Mouse (Mus musculus): ENCODE data around the gene Suclg1.

Suclg1 gene

DNA sequence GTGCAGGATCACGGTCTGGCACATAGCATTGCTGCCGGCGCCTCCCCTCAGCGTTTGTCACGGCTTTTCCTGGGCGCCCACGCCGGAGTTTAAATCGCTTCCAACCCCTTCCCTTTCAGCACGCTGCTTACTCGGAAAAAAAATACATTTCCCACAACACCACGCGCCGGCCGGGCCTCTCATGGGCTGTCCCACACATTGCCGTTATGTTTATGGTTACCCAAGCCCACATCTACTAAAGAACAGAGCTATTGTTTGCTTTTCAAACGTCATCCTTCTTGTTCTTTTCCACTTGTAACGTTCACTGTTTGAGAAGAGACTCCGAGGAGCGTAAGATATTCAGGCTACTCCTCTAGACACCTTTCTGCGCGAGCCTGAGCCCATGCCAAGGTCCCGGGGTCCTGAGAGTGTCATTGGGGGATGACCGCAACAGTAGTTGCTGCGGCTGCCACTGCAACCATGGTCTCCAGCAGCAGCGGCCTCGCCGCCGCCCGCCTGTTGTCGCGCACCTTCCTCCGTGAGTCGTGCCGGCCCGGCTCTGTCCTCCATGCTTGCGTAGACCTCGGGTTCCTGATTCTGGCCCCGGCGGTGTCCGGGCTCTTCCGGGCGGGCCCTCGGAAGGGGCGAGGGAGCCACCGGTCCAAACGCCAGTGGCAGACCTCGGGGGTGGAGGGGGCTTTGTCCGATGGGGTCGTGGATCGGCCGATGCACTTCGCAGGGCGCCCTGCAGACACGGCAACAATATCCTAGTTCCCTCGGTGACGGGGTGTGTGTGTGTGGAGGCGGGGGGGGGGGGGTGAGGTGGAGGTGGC is at the start of gene Suclg1:
Suclg1 (plus strand) TSS at position 146 of the 812 bp plus-strand sequence.
- in situ Hi-C loops (cut with MboI, MseI), result loop anchor here in 1 of 2 experiments (10.0 kb wide), 1 partner anchor 294 kb away; the partner anchor contains the start of gene Tmsb10

DNA sequence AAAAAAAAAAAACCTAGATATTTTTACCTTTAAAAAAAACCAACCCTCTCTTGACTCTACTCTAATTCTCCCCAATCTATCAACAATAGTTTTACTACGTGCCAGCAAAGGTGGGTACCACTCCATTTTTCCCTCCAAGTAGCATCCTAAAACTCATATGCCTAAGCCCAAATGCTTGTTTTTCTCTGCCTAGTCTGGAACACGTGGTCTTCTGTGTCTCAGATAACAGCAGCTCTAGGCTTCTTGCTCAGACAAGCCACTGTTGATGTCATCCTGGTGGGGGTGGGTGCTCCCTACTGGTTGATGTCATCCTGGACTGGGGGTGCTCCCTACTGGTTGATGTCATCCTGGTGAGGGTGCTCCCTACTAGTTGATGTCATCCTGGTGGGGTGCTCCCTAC is 44.5 kb upstream of the Suclg1 start:
- in situ Hi-C loops (cut with MboI, MseI), result no loop called here

DNA sequence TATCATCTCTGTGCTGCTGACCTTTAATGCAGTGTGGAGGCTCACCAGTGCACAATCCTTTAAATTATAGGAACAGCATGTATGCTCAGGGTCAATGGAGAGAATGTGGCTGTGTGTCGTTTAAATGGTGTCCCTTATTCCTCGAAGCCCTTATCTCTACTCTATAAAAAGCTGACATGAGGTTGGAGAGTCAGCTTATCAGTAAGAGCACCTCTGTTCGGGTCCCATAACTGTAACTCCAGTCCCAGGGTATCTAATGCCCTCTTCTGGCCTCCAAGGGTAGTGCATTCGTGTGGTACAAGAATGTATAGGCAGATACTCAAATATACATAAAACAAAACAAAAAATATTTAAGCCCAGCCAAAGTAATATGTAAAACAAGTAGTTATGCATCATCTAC is 43.2 kb upstream of the Suclg1 start:
- in situ Hi-C loops (cut with MboI, MseI), result no loop called here

DNA sequence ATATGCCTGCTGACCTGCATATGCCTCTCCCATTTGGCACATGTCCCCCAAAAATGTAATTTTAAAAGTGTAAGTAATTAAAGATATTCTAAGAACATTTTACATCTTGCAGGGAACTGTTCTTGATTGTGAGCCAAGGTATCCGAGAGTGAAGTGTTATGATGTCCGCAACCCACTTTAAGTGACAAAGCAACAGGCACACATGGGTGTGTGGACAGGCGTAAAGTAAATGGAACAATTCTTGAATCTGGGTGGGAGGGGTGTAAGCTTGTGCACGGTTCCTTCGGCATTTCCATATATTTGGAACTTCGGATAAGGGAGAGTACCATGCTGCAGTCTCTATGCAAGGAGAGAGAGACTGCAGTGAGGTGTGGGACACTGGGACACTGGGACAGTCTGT is 38.6 kb upstream of the Suclg1 start:
- in situ Hi-C loops (cut with MboI, MseI), result no loop called here

DNA sequence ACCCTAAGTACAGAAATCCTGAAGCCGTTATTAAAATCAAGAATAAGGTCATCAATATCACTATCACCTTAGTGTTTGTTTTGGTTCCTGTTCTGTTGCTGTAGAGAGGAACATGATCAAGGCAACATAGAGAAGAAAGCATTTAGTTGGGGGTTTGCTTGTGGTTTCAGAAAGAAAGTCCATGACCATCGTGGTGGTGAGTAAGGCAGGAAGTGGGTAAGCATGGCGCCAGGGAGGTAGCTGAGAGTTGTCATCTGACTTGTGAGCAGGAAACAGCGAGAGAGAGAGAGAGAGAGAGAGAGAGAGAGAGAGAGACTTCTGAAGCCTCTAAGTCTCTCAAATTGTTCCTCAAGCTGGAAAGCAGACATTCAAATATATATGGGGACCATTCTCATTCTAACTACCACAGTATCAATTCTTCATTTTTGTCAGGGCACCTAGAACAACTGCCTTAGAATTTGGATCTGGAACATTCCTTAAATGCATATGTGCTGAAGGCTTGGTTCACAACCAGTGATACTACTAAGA is 37.7 kb upstream of the Suclg1 start:
- in situ Hi-C loops (cut with MboI, MseI), result no loop called here

DNA sequence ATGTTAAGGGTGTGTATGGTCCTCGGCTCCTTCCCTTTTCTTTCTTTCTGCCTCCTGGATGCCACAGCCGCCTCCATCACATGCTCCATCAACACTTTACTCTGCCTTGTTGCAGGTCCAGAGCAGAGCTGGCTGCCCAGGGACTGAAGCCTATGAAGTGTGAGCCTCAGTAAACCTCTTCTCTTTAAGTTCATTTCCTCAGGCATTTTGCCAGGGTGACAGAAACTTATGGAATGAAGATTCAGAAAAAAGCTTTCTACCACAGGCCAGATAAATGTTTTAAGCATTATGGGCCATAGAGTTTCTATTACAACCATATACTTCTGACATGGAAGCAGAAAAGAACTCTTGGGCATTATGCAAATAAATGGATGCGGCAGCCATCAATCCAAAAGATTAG is 37.1 kb upstream of the Suclg1 start:
- in situ Hi-C loops (cut with MboI, MseI), result no loop called here

DNA sequence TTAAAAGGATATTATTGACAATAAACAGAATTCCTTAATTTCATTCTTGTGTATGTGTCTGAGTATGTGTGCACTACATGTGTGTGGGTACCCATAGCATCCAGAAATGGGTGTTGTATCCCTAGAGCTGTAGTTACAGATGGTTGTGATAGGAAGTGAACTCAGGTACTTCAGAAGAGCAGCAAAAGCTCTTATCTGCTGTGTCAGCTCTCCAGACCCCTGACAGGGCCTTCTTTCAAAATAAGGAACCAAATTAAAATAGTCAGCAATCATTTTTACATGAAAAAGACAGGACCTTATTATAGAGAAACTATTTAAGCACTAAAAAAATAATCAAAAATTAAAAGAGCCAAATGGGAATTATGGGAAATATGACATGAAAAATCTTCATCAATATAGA is 36.6 kb upstream of the Suclg1 start:
- in situ Hi-C loops (cut with MboI, MseI), result no loop called here

DNA sequence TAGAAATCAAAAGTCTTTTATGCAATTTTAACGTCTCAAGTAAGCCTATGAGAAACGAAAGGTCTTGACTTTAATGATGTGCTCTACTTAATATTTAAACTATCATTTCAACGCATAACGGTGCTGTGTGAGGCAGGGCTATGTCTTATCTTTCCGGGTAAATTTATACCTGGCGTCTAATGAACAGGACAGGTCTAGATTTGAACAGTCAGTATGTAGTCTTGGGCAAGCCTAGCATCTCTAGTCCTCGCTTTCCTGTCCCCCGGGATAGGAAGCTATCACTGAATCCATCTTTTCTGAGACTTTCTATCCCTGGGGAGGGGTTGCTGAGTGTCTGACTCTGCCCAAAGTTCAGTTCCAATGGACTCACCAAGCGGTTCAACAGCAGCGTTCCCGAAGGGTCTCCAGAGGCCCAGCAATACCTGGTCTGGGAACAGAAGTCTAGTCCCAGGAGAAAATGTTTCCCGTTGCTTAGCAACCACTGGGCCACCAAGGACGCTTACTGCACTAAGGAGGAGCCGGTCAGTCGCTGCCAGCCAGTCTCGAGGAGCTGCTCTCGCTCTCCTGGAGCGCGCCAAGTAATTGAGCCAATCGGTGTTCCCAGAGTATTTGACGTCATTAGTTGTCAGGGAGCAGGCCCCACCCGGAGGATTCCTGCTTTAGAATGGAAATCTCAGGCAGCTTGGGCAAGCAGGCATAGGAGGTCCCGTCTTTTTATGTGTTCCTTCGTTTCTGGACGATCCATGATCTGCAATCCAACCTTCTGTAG is 26.8 kb upstream of the Suclg1 start, which contains the start of gene Dnah6:
Dnah6 (minus strand) TSS at position 463 of the 769 bp plus-strand sequence.
- in situ Hi-C loops (cut with MboI, MseI), result loop anchor here in 1 of 2 experiments (10.0 kb wide), 1 partner anchor 167 kb away; no protein-coding TSS in a partner anchor

DNA sequence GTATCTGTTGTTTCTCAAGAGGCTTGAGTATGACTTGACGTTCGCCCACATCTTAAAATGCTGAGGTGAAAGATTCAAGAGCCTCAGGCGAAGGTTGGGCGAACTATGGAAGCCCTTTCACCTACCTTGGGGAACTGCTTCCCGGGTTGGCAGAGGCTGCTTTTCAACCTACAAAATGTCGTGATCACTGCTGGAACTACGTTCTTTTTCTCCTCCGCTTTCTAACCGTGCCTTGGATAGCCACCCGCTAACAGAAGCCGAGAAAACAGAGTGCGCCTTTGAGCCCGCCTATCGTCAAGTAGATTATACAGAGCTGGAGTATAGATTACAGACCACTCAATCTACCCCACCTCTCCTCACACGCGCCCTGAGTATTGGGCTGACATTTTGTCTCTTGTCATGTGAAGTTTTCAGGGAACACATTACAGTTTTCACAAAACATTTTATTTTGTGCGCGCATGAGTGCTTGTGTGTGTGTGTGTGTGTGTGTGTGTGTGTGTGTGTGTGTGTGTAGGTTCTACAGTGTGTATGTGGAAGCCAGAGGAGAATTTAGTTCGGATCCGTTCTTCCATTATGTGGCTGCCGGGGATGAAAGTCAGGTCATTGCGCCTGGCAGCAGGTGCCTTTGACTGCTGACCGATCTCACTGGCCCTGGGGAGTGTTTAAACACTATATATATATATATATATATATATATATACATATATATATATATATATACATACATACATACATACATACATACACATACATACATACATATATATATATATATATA is 26.0 kb upstream of the Suclg1 start:
- in situ Hi-C loops (cut with MboI, MseI), result loop anchor here in 1 of 2 experiments (10.0 kb wide), 1 partner anchor 167 kb away; no protein-coding TSS in a partner anchor

DNA sequence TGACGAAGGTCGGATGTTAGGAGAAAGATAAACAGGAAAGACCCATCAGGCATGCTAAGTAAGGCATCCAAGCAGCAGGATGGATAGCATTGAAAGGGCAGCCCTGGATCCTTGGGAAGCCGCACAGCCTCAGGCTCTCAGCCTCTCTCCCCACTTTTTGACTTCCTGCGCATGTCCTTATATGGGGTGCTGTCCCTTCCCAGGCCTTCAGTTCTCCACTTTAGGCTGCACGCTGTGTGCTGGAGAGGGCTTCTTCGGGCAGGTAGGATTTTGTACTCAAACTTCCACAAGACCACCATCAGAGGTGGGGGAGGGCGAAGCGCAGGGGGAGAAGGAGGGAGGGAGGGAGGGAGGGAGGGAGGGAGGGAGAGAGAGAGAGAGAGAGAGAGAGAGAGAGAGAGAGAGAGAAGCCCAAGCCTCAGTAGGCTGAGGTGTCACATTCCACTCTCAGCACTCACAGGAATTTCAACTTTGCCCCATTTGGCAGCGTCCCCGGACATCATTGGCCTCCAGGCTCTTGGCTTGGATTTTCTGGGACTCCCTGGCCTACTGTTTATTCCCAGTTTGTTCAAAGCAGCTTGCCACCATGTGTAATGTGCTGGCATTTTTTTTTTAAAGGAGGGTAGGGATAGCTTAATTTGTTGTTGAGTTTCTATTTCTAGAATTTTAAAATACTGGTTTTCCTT is 25.2 kb upstream of the Suclg1 start:
- in situ Hi-C loops (cut with MboI, MseI), result loop anchor here in 1 of 2 experiments (10.0 kb wide), 1 partner anchor 168 kb away; no protein-coding TSS in a partner anchor

DNA sequence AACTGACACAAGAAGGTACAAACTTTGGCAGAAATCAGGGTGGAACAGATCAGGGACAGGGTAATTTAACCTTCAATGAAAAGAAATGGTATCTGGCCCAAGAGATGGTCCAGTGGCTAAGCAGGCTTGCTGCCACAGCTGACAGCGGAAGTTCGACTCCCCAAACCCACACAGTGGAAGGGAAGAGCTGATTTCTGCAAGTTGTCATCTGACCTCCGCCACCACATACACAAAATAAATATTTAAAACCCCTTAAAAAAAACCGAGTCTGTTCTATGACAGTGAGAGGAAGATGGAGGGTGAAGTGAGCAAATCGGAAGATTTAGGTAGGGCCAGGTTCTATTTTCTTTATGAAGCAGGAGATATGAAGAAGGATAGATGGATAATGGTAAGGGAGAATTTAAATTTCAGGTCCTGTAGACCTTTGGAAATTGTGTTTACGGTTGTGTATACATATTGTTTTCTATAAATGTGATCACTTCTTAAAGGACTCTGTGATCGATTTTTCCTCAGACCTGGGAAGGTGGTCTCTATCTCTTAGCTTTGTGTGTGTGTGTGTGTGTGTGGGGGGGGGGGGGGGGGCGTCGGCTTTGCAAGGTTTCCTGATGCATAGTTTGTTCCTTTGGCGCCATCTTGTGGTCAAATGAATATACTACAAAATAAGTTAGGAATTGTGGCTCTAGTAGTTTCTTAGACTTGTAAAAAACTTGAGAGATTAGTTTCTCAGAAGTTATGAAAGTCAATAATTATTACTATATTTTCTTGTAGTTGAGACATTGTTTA is 20.6 kb upstream of the Suclg1 start:
- in situ Hi-C loops (cut with MboI, MseI), result loop anchor here in 1 of 2 experiments (10.0 kb wide), 1 partner anchor 173 kb away; no protein-coding TSS in a partner anchor

DNA sequence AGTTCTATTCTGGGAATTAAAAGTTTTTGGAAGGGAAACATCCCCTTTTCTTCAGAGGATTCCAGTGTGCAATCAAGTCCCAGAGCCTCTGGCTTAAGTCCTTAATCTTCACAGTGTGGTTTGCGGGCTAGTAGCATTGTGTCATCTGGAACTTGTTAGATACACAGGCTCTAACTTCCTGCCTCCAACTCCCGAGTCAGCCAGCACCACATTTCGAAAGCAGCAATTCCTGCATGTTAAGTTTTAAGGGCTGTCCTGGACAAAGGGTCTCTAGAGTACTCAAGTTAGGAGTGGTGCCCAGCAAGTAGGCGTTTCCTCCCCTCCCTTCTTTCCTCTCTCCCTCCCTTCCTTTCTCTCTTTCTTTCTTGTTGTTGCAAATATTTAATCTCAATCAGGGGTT is 19.8 kb upstream of the Suclg1 start:
- in situ Hi-C loops (cut with MboI, MseI), result loop anchor here in 1 of 2 experiments (10.0 kb wide), 1 partner anchor 174 kb away; no protein-coding TSS in a partner anchor

DNA sequence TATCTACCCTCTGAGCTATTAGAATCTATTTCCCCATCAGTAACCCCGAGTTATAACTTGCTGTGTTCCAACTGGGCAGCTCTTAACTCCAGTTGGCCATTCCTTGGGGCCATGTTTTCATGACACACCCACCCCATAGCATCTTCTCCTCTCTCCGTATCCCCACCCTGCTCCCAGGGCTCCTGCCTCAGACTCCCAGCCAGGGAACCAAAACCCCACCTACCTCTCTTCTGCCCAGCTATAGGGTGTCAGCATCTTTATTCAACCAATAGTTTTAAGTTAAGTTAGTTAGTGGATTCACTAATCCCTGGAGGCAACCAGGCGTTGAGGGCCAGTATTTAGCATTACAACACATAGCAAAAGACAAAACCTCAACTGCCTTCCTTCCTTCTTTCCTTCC is 19.3 kb upstream of the Suclg1 start:
- in situ Hi-C loops (cut with MboI, MseI), result loop anchor here in 1 of 2 experiments (10.0 kb wide), 1 partner anchor 174 kb away; no protein-coding TSS in a partner anchor

DNA sequence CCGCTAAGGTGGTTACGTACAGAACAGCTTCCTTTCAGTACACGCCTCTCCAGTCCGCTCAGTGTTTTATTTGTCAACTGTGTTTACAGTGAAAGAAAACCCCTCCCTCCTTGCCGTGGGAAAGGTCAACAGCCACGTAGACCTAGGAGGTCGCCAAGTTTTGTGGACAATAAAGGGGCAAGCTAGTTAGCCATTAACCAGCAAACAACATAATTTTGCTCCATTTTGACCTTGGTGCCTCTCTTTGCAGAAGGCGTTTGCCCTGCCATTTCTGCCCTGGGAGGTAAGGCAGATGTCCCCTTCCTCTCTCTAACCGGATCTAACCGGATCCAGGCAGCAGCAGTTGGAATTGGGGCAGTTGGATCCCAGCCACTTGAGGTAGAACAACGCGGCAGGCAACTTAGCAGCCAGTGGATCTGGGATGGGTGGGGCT is 16.0 kb upstream of the Suclg1 start:
- in situ Hi-C loops (cut with MboI, MseI), result loop anchor here in 1 of 2 experiments (10.0 kb wide), 1 partner anchor 1957 kb away; the partner anchor contains the start of gene Krcc1

DNA sequence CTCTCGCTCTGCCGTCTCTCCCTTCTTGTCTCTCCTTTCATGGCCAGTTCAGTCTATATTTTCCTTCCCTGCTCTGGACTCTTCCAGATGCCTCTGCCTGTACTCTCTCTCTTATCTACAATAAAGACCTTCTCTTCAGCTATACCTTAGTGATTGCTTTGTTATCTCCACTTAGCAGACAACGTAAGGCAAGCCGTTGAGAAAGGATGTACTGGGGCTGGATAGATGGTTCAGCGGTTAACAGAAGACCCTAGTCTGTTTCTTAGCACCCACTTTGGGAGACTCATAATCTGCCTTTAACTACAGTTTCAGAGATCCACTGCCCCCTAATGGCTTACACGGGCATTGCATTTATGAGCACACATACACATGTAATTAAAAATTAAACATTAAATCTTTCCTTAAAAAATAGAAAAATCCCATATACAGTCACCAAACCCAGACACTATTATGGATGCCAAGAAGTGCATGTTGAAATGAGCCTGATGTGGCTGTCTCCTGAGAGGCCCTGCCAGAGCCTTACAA is 14.9 kb upstream of the Suclg1 start:
- in situ Hi-C loops (cut with MboI, MseI), result loop anchor here in 1 of 2 experiments (10.0 kb wide), 1 partner anchor 1958 kb away; the partner anchor contains the start of gene Krcc1

DNA sequence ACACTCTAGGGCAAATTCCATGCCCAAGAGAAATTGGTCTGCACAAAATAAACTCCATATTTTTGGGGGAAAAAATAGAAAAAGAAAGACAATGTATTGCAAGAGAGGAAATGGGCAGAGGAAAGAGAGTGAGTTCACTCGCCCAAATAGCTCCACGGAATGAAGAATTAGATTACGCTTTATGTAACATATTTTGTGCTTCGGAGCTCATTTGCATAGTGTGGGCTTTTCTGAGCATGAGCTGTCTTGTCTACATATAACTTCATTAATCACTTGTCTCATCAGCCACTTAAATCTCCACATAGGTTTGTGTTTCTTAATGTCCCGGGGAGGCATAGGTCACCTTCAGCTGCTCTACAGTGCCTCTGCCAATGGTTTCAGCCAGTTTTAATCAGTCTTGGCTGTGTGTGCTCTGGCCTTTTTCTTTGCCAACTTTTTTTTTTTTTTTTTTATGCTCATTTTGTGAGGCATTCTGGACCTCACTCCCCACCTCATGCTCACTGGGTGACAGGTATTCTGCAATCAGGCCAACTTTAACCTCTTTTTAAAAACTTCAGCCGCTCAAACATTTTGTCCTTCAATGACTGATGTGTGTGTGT is 13.8 kb upstream of the Suclg1 start:
- in situ Hi-C loops (cut with MboI, MseI), result loop anchor here in 1 of 2 experiments (10.0 kb wide), 1 partner anchor 1960 kb away; the partner anchor contains the start of gene Krcc1

DNA sequence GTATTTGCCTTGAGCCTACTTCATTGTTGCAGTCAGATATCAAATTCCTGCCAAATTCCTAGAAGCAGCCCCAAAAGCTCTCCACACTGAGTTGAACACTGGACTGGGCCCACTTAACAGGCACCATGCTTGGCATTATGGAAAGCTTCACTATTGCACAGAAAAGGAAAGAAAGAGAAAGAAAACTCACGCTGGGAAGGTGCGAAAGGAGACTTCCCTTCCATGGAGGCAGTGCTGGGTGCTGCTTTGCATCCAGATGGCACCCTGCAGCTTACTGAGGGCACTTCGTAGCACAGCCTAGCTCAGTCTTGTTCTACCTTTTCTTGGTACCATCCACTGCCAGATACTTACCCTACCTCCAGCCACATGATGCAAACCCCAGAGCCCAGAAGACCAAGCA is 12.5 kb upstream of the Suclg1 start:
- in situ Hi-C loops (cut with MboI, MseI), result loop anchor here in 1 of 2 experiments (10.0 kb wide), 1 partner anchor 1961 kb away; the partner anchor contains the start of gene Krcc1

DNA sequence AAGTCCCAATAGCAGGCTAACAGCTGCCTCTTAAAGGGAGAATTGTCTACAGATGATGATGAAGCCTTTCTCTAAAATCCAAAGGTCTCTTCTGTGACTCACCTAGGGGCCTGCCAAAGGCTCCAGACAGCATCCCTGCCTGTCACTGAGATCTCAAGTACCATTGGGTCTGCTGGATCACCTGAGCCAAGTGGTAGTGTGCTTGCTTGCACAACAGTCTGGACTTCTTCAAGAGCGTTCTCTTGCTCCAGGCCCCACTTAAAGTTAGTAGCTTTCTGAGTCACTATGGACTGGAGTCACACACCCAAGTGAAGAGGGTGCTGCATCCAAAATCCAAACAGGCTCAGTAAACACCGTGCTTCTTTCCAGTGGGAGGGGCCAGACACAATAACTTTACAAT is 1.4 kb upstream of the Suclg1 start:
- in situ Hi-C loops (cut with MboI, MseI), result loop anchor here in 1 of 2 experiments (10.0 kb wide), 1 partner anchor 292 kb away; the partner anchor contains the start of gene Tmsb10

Data from T-helper 17 cell (primary cell).